Mouse (Mus musculus): ENCODE measurements around the gene Nme9. TPM values are rescaled to one million over a fixed set of nuclear protein-coding genes. Genes with fewer than 3 reads are reported as not detected.

Gene Nme9
- polyA plus RNA-seq, 1 experiment from 2014 or later = not detected

- TF ChIP-seq CTCF (IDR thresholded peaks at IDR 0.05) = no peak
- no peak for DNase-seq (ENCODE audit: low read depth, low spot score)
Measured at GRCm38 (mm10) chr9:99471334-99471733, 20.1 kb downstream of the Nme9 start.

GRCm38 (mm10) chr9:99479181-99479711 lies 28.0 kb downstream of the Nme9 start:
- DNase-seq (ENCODE audit: low read depth, low spot score) (no peak), ATAC-seq (no peak)
- ChIA-PET POLR2A (no interaction called here), CTCF (no interaction called here)
- TF ChIP-seq CTCF (IDR thresholded peaks at IDR 0.05) = no peak
- H3K27me3 ChIP-seq = no peaks in the 10 kb centered on the region
- in situ Hi-C loops (cut with MboI; ENCODE audit: low pct_unique_long_range_greater_than_20kb) = no loop called here

More at GRCm38 (mm10) chr9:99471334-99471733, 20.1 kb downstream of the Nme9 start:
- H3K27me3 ChIP-seq = peaks cover 4% of the 10 kb centered on the region
- POLR2A ChIA-PET = interaction anchor here (0.6 kb wide), 1 partner anchor 102 kb away, joined by 4 read pairs; no protein-coding TSS in a partner anchor
- in situ Hi-C loops (cut with MboI; ENCODE audit: low pct_unique_long_range_greater_than_20kb) = no loop called here
- ATAC-seq = no peak
- CTCF ChIA-PET = interaction anchor here (2.2 kb wide), 1 partner anchor 13 kb away, joined by 6 read pairs; no protein-coding TSS in a partner anchor

GRCm38 (mm10) chr9:99480764-99481163 lies 29.5 kb downstream of the Nme9 start:
- no peak for ATAC-seq
- H3K27me3 ChIP-seq = no peaks in the 10 kb centered on the region
- ChIA-PET POLR2A (interaction anchor here (0.5 kb wide), 1 partner anchor 874 kb away, joined by 4 read pairs; no protein-coding TSS in a partner anchor), CTCF (no interaction called here)
- no peak for TF ChIP-seq CTCF (IDR thresholded peaks at IDR 0.05)
- in situ Hi-C loops (cut with MboI; ENCODE audit: low pct_unique_long_range_greater_than_20kb) = no loop called here
- no peak for DNase-seq (ENCODE audit: low read depth, low spot score)

GRCm38 (mm10) chr9:99483191-99483590 lies 31.9 kb downstream of the Nme9 start:
- POLR2A ChIA-PET = no interaction called here
- TF ChIP-seq CTCF (IDR thresholded peaks at IDR 0.05) = no peak
- no peak for ATAC-seq
- no peaks in the 10 kb centered on the region for H3K27me3 ChIP-seq
- DNase-seq (ENCODE audit: low read depth, low spot score) = no peak
- in situ Hi-C loops (cut with MboI; ENCODE audit: low pct_unique_long_range_greater_than_20kb) = no loop called here
- CTCF ChIA-PET = no interaction called here

GRCm38 (mm10) chr9:99484632-99485031 lies 33.4 kb downstream of the Nme9 start:
- no peak for DNase-seq (ENCODE audit: low read depth, low spot score)
- ATAC-seq = no peak
- POLR2A ChIA-PET = no interaction called here
- H3K27me3 ChIP-seq = no peaks in the 10 kb centered on the region
- in situ Hi-C loops (cut with MboI; ENCODE audit: low pct_unique_long_range_greater_than_20kb) = no loop called here
- CTCF ChIA-PET = interaction anchor here (1.0 to 1.7 kb wide), 3 partner anchors 13 to 298 kb away, joined by 3 to 6 read pairs (median 3); no protein-coding TSS in a partner anchor
- no peak for TF ChIP-seq CTCF (IDR thresholded peaks at IDR 0.05)

GRCm38 (mm10) chr9:99485144-99485543 lies 33.9 kb downstream of the Nme9 start:
- ChIA-PET POLR2A (no interaction called here), CTCF (interaction anchor here (1.2 to 1.7 kb wide), 3 partner anchors 9 to 298 kb away, joined by 3 to 6 read pairs (median 3); no protein-coding TSS in a partner anchor)
- no peak for ATAC-seq
- in situ Hi-C loops (cut with MboI; ENCODE audit: low pct_unique_long_range_greater_than_20kb) = no loop called here
- DNase-seq (ENCODE audit: low read depth, low spot score) = no peak
- no peak for TF ChIP-seq CTCF (IDR thresholded peaks at IDR 0.05)
- no peaks in the 10 kb centered on the region for H3K27me3 ChIP-seq

- no peak for TF ChIP-seq CTCF (IDR thresholded peaks at IDR 0.05)
- ChIA-PET POLR2A (no interaction called here), CTCF (interaction anchor here (1.0 to 2.0 kb wide), 3 partner anchors 11 to 85 kb away, joined by 3 to 7 read pairs (median 3); no protein-coding TSS in a partner anchor)
- in situ Hi-C loops (cut with MboI; ENCODE audit: low pct_unique_long_range_greater_than_20kb) = no loop called here
- DNase-seq (ENCODE audit: low read depth, low spot score) = no peak
- no peaks in the 10 kb centered on the region for H3K27me3 ChIP-seq
- ATAC-seq = no peak
Measured at GRCm38 (mm10) chr9:99487126-99487695, 35.9 kb downstream of the Nme9 start.

- ChIA-PET POLR2A (no interaction called here), CTCF (interaction anchor here (1.0 to 2.0 kb wide), 3 partner anchors 10 to 84 kb away, joined by 3 to 7 read pairs (median 3); no protein-coding TSS in a partner anchor)
- no peak for TF ChIP-seq CTCF (IDR thresholded peaks at IDR 0.05)
- DNase-seq (ENCODE audit: low read depth, low spot score) (no peak), ATAC-seq (no peak)
- H3K27me3 ChIP-seq = no peaks in the 10 kb centered on the region
- in situ Hi-C loops (cut with MboI; ENCODE audit: low pct_unique_long_range_greater_than_20kb) = no loop called here
Measured at GRCm38 (mm10) chr9:99487841-99488240, 36.6 kb downstream of the Nme9 start.

GRCm38 (mm10) chr9:99491050-99491449 lies 39.8 kb downstream of the Nme9 start:
- in situ Hi-C loops (cut with MboI; ENCODE audit: low pct_unique_long_range_greater_than_20kb) = no loop called here
- no peak for TF ChIP-seq CTCF (IDR thresholded peaks at IDR 0.05)
- ChIA-PET POLR2A (no interaction called here), CTCF (no interaction called here)
- no peak for DNase-seq (ENCODE audit: low read depth, low spot score)
- no peak for ATAC-seq
- H3K27me3 ChIP-seq = no peaks in the 10 kb centered on the region

- H3K27me3 ChIP-seq = no peaks in the 10 kb centered on the region
- POLR2A ChIA-PET = no interaction called here
- CTCF ChIA-PET = no interaction called here
- ATAC-seq (no peak), DNase-seq (ENCODE audit: low read depth, low spot score) (no peak)
- TF ChIP-seq CTCF (IDR thresholded peaks at IDR 0.05) = no peak
- in situ Hi-C loops (cut with MboI; ENCODE audit: low pct_unique_long_range_greater_than_20kb) = no loop called here
Measured at GRCm38 (mm10) chr9:99492634-99493200, 41.4 kb downstream of the Nme9 start.

- CTCF ChIA-PET = interaction anchor here (0.9 to 2.8 kb wide), 2 partner anchors 9 to 12 kb away, joined by 3 to 7 read pairs; no protein-coding TSS in a partner anchor
- TF ChIP-seq CTCF (IDR thresholded peaks at IDR 0.05) = no peak
- no peaks in the 10 kb centered on the region for H3K27me3 ChIP-seq
- ATAC-seq (no peak), DNase-seq (ENCODE audit: low read depth, low spot score) (no peak)
- POLR2A ChIA-PET = no interaction called here
- in situ Hi-C loops (cut with MboI; ENCODE audit: low pct_unique_long_range_greater_than_20kb) = no loop called here
Measured at GRCm38 (mm10) chr9:99499336-99499735, 48.1 kb downstream of the Nme9 start.

Data from Patski (cell line).